Mouse (Mus musculus) embryonic fibroblast, embryonic 13.5 days (primary cell): ENCODE measurements at regions not wholly inside any gene's neighbourhood (a gene's known extent, or its start where the extent isn't known, plus 50 kb on each side); places are given as distances from the start of the nearest gene placed in this dataset.

Source experiments
- H3K27ac ChIP-seq: 2 replicates; pipeline ENCODE4 v1.5.1; 2012; ENCODE audit warnings: low read length, control low read depth, inconsistent platforms; ENCODE audit not compliant: insufficient read depth
- H3K4me1 ChIP-seq: 2 replicates; pipeline ENCODE4 v1.6.1; 2011; ENCODE audit warnings: low read length; ENCODE audit not compliant: control insufficient read depth, insufficient read depth
- H3K4me3 ChIP-seq: 2 replicates; pipeline ENCODE4 v1.5.1; 2011; ENCODE audit warnings: mild to moderate bottlenecking, control low read depth, low read length; ENCODE audit not compliant: insufficient read depth
- CTCF ChIP-seq: IDR thresholded peaks from 2 replicates; pipeline ENCODE4 v1.5.1; 2011; ENCODE audit warnings: mild to moderate bottlenecking, control low read depth, low read length, moderate library complexity, borderline replicate concordance; ENCODE audit not compliant: insufficient read depth
- POLR2A ChIP-seq: IDR thresholded peaks from 2 replicates; pipeline ENCODE4 v1.6.1; 2011; ENCODE audit warnings: low read depth, mild to moderate bottlenecking, control low read depth, low read length, moderate library complexity

GRCm38 (mm10) chr17:44336842-44337241 lies 148.5 kb downstream of the Clic5 start:
- no peak overlapping the region for H3K27ac ChIP-seq

GRCm38 (mm10) chr17:44337253-44337652 lies 148.9 kb downstream of the Clic5 start:
- H3K27ac ChIP-seq = no peak overlapping the region
- H3K4me1 ChIP-seq = no peaks in the 10 kb centered on the region
- no peak overlapping the region for H3K4me3 ChIP-seq
- TF ChIP-seq CTCF (no peak), POLR2A (no peak)

More at GRCm38 (mm10) chr17:44336842-44337241, 148.5 kb downstream of the Clic5 start:
- TF ChIP-seq POLR2A (no peak), CTCF (no peak)
- no peaks in the 10 kb centered on the region for H3K4me1 ChIP-seq
- no peak overlapping the region for H3K4me3 ChIP-seq

- no peak overlapping the region for H3K4me3 ChIP-seq
- H3K27ac ChIP-seq = no peak overlapping the region
- H3K4me1 ChIP-seq = no peaks in the 10 kb centered on the region
- TF ChIP-seq CTCF (no peak), POLR2A (no peak)
Measured at GRCm38 (mm10) chr17:44344542-44344941, 156.2 kb downstream of the Clic5 start.

GRCm38 (mm10) chr17:44345374-44345773 lies 157.0 kb downstream of the Clic5 start:
- TF ChIP-seq POLR2A = no peak
- TF ChIP-seq CTCF = no peak
- Histone ChIP-seq H3K4me3 (no peak overlapping the region), H3K4me1 (no peaks in the 10 kb centered on the region), H3K27ac (no peak overlapping the region)

GRCm38 (mm10) chr17:44350201-44350948 lies 162.0 kb downstream of the Clic5 start:
- no peak overlapping the region for H3K4me3 ChIP-seq
- H3K27ac ChIP-seq = no peak overlapping the region
- TF ChIP-seq CTCF (no peak), POLR2A (no peak)
- H3K4me1 ChIP-seq = no peaks in the 10 kb centered on the region

GRCm38 (mm10) chr17:44350949-44351244 lies 162.5 kb downstream of the Clic5 start:
- Histone ChIP-seq H3K4me1 (no peaks in the 10 kb centered on the region), H3K27ac (no peak overlapping the region), H3K4me3 (no peak overlapping the region)
- TF ChIP-seq POLR2A (no peak), CTCF (no peak)

GRCm38 (mm10) chr17:44351499-44352117 lies 163.2 kb downstream of the Clic5 start:
- Histone ChIP-seq H3K27ac (no peak overlapping the region), H3K4me1 (no peaks in the 10 kb centered on the region), H3K4me3 (no peak overlapping the region)
- TF ChIP-seq POLR2A = no peak
- TF ChIP-seq CTCF = no peak

- Histone ChIP-seq H3K27ac (no peak overlapping the region), H3K4me3 (no peak overlapping the region)
- no peak for TF ChIP-seq CTCF
- TF ChIP-seq POLR2A = no peak
Measured at GRCm38 (mm10) chr17:44352142-44352541, 163.8 kb downstream of the Clic5 start.

GRCm38 (mm10) chr17:44363111-44363510 lies 174.7 kb downstream of the Clic5 start:
- no peak overlapping the region for H3K4me3 ChIP-seq
- TF ChIP-seq CTCF = no peak
- TF ChIP-seq POLR2A = no peak
- peaks cover 1% of the 10 kb centered on the region; the same call in 1 of the 2 replicates for H3K4me1 ChIP-seq
- no peak overlapping the region for H3K27ac ChIP-seq

More at GRCm38 (mm10) chr17:44352142-44352541, 163.8 kb downstream of the Clic5 start:
- no peaks in the 10 kb centered on the region for H3K4me1 ChIP-seq

- Histone ChIP-seq H3K27ac (no peak overlapping the region), H3K4me1 (peaks cover 1% of the 10 kb centered on the region; the same call in 1 of the 2 replicates), H3K4me3 (no peak overlapping the region)
- TF ChIP-seq CTCF (no peak), POLR2A (no peak)
Measured at GRCm38 (mm10) chr17:44364494-44364893, 176.1 kb downstream of the Clic5 start.
